Mouse (Mus musculus) megakaryocyte, embryonic 14.5 days (primary cell): ENCODE measurements around the gene Eppin.

ENCODE experiments used
- FLI1 ChIP-seq: IDR thresholded peaks from 2 replicates; pipeline ENCODE4 v1.6.1; 2012; ENCODE audit warnings: low read length, inconsistent platforms, mixed read lengths
- GATA1 ChIP-seq: IDR thresholded peaks from 3 replicates; pipeline ENCODE4 v1.6.1; 2012; ENCODE audit warnings: mixed read lengths, low read length, inconsistent platforms, borderline replicate concordance

DNA sequence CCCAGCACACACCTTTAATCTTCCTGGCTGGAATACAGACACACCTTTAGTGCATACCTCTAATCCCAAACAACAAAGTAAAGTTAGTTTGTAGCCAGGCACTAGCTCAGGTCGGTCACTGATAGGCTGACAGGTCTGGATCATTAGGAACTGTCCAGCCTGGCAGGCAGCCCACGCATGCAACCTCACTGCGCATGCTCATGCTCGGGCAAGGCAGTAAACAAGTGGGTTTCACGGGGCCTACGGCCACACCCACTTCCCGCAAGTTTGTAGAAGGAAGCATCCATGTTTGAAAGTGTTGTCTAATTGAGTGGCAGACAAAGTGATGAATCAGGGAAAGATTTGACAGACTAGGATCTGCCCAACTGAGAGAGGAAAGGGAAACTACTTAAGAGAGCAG is 50.8 kb downstream of the Eppin start:
- TF ChIP-seq GATA1 (no peak), FLI1 (no peak)
